Mouse (Mus musculus) olfactory bulb, adult 2 months (tissue): Measurements from ENCODE around the gene Ccn2. TPM values are rescaled to one million over a fixed set of nuclear protein-coding genes. Genes with fewer than 3 reads are reported as not detected.

ENCODE experiments used
- H3K27ac ChIP-seq: fragments of 200-500 bp; 2 replicates; pipeline ENCODE4 v1.5.1; 2012; ENCODE audit warnings: low read depth, low read length; ENCODE audit not compliant: insufficient read depth
- H3K4me1 ChIP-seq: fragments of 200-500 bp; 2 replicates; pipeline ENCODE4 v1.6.1; 2012; ENCODE audit warnings: low read length; ENCODE audit not compliant: control insufficient read depth, insufficient read depth
- H3K4me3 ChIP-seq: fragments of 200-500 bp; 2 replicates; pipeline ENCODE4 v1.5.1; 2012; ENCODE audit warnings: mild to moderate bottlenecking, low read depth, low read length, moderate library complexity; ENCODE audit not compliant: insufficient read depth
- CTCF ChIP-seq: fragments of 200-500 bp; IDR thresholded peaks from 2 replicates; pipeline ENCODE4 v1.5.1; 2012; ENCODE audit warnings: low read depth, mild to moderate bottlenecking, low read length, moderate library complexity; ENCODE audit not compliant: insufficient read depth
- POLR2A ChIP-seq: fragments of 200-500 bp; IDR thresholded peaks from 2 replicates; pipeline ENCODE4 v1.6.1; 2012; ENCODE audit warnings: mild to moderate bottlenecking, low read depth, low read length, moderate library complexity; ENCODE audit not compliant: insufficient read depth
- WGBS: fragments of 180-500 bp; shearing (Covaris S2); methylation state at CpG from one replicate; pipeline ENCODE4 v1.1.7; 2018; 5-methylcytosine and 5-hydroxymethylcytosine counted together
- polyA plus RNA-seq: library from polyadenylated mRNA; stranded (reverse); fragments of >200 nt; gene quantifications from 2 replicates; pipeline ENCODE4 v1.2.4, GENCODE M21; 2012; ENCODE audit warnings: low replicate concordance; ENCODE audit not compliant: missing spikeins, insufficient read depth, insufficient read length

Gene Ccn2
- polyA plus RNA-seq, result not detected in 2 replicates

DNA sequence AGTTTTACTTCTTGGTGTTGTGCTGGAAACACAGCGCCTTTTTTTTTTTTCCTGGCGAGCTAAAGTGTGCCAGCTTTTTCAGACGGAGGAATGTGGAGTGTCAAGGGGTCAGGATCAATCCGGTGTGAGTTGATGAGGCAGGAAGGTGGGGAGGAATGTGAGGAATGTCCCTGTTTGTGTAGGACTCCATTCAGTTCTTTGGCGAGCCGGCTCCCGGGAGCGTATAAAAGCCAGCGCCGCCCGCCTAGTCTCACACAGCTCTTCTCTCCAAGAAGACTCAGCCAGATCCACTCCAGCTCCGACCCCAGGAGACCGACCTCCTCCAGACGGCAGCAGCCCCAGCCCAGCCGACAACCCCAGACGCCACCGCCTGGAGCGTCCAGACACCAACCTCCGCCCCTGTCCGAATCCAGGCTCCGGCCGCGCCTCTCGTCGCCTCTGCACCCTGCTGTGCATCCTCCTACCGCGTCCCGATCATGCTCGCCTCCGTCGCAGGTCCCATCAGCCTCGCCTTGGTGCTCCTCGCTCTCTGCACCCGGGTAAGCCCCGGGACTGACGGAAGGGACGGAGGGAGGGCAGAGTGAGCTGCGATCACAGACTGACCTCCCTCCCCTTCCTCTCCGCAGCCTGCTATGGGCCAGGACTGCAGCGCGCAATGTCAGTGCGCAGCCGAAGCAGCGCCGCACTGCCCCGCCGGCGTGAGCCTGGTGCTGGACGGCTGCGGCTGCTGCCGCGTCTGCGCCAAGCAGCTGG, at the start of gene Ccn2:
Gene Ccn2, plus strand, starts transcription at position 193 of the 753 bp plus-strand sequence.
- H3K4me3 ChIP-seq, result peak within 1 kb of the TSS; percentile 61
- WGBS, result 2% methylated on average over 53 of the region's 53 CpGs
- peak; percentile 30 for TF ChIP-seq POLR2A
- no peak for TF ChIP-seq CTCF
- peak within 1 kb of the TSS; percentile 56 for H3K27ac ChIP-seq
- peaks cover 12% of the 10 kb centered on the region for H3K4me1 ChIP-seq

DNA sequence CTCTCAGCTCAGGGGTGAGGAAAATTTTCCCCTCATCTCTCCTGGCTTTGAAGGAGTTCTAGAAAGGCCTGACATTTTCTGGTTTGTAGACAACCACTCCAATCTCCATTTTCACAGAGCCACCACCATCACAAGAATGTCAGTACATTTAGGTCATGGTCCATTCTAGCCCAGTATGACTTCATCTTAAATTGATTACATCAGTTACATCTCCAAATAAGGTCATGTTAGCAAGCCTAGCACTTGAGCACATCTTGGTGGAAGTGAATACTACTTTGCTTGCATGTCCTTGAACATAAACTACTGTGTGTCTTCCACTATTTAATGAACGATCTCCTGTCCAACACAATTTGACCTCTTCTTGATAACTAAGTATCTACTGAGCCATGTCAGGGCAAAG, 42.4 kb upstream of the Ccn2 start:
- WGBS, result 95% methylated on average over 1 of the region's 1 CpGs
- Histone ChIP-seq H3K27ac (no peak overlapping the region), H3K4me3 (no peak overlapping the region), H3K4me1 (no peaks in the 10 kb centered on the region)
- TF ChIP-seq POLR2A (no peak), CTCF (no peak)

DNA sequence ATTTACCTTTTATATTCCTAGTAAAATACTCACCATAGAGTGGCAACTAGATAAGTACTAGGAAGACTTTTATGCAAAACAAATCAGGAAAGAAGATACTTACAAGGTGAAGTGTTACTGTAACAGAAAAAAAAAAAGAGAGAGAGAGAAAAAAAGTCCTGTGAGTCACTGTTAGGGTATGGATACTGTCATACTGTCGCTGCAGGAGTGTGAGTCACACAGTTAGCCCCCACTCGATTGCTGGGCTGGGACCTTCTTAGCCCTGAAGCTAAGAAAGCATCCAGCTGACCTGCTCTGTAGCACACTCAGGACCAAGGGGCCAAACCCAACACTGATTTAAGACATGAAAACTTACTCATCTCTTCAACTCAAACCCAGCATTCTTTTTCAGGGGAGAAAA, 41.2 kb upstream of the Ccn2 start:
- WGBS, result 32% methylated on average over 2 of the region's 2 CpGs
- H3K4me3 ChIP-seq, result no peak overlapping the region
- TF ChIP-seq POLR2A (no peak), CTCF (no peak)
- H3K27ac ChIP-seq, result no peak overlapping the region
- H3K4me1 ChIP-seq, result no peaks in the 10 kb centered on the region

DNA sequence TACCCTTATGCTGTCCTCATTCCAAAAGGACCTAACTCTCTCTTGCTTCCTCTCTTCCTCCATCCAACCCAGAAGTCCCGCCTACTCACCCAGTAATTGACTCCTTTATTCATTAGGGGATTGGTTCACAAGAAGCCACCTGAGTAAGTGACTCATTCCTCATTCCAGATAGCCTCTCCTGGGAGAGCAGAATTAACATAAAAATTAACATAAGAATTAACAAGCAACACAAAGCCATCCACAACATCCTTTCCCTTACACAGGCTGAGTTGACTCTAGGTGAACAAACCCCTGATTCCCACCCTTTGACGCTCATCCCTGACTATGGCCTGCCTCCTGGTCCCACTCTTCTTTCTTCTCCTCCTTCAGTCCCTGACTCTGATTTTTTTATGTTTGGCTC, 36.9 kb upstream of the Ccn2 start:
- H3K4me3 ChIP-seq, result no peak overlapping the region
- 86% methylated on average over 2 of the region's 2 CpGs for WGBS
- no peaks in the 10 kb centered on the region for H3K4me1 ChIP-seq
- TF ChIP-seq POLR2A, result no peak
- no peak overlapping the region for H3K27ac ChIP-seq

DNA sequence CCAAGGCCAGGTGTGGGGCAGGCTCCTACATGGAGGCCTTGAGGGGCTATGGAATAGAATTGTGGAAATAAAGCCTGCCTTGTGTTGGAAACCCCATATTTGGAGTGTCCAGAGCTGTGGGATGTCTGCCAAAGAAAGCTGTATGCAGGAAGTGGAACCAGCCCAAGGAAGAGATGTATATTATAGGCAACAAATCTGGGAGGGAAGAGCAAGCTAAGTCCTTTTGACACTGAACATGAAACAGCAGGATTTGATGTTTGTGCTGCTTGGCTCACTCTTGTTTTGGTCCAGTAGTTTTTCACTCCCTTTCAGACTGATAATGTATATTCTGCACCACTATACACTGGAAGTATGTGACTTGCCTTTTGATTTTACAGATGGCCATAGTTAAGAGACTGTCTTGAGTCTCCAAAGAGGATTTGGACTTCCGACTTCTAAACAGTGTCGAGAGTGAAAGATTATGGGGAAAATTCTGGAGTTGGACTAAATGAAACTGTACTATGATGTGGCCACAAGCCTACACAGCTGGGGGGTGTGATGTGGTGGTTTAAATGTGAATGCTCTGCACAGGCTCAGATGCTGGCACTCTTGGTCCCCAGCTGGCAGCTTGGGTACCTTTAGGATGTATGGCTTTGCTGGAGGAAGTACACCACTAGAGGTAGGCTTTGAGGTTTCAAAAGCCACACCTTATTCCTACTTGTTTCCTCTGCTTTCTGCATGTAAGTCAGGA, 25.4 kb upstream of the Ccn2 start:
- TF ChIP-seq CTCF, result no peak
- TF ChIP-seq POLR2A, result no peak
- WGBS, result 90% methylated on average over 2 of the region's 2 CpGs
- H3K4me1 ChIP-seq, result no peaks in the 10 kb centered on the region

DNA sequence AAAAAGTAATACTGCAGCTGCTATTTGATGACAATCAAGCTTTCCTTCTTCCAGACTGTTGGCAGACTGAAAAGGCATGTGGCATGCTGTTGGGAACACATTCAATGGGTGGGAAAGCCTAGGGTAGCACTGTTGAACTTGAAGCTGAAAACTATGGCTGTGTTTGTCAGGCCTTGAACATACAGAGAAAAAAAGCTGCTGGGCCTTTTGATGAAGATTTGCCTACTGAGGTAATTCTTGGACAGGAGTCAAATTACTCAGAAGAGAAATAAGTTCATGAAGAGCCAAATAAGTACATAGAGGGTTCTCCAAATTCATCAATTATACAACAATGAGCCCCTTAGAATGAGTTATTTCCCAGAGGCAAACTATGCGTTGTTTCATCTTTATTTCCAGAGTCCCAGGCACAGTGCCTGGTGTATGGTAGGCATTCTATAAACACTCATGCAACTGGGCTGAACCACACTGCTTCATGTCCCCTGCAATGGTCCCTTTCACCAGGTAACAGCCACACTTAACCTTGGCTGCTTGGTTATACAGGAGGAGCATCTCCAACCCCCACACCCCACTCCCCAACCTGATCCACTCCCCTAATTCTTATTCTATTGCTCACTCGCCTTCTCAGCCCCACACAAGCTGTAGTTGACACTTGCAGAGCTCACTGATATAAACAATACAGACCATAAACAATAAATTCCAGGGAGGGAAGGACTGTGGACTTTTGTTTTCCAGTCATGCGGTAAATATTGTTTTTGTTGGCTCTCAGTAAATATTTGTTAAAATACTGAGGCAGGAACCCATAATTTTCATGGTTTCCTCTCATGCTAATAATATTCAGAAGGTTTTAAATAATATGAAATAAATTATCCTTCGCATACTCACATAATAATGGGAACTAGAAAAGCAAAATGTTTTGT, 22.9 kb upstream of the Ccn2 start:
- H3K27ac ChIP-seq, result no peak overlapping the region
- no peak overlapping the region for H3K4me3 ChIP-seq
- WGBS, result 68% methylated on average over 4 of the region's 4 CpGs
- H3K4me1 ChIP-seq, result no peaks in the 10 kb centered on the region
- TF ChIP-seq POLR2A, result no peak
- no peak for TF ChIP-seq CTCF

More for the DNA sequence above, 25.4 kb upstream of the Ccn2 start:
- Histone ChIP-seq H3K4me3 (no peak overlapping the region), H3K27ac (no peak overlapping the region)

DNA sequence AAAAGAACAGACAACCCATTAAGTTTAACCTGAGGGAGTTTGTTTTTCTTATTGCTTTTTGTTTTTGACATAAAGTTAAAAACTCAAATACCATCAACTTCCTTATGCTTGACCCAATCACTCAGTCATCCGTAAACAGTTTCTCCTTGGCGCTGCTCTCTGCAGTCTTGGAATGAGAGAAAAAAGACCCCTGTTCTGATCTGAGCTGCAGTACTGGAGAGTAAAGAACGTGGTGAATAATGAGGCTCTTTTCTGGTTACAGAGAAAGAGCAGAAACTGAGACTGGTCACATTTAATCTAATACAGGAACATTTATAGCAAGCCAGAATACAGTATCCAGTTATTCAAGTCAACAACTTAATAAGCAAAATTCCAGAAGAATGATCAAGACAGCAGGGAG, 21.8 kb upstream of the Ccn2 start:
- H3K27ac ChIP-seq, result no peak overlapping the region
- 60% methylated on average over 3 of the region's 3 CpGs for WGBS
- no peak overlapping the region for H3K4me3 ChIP-seq
- no peak for TF ChIP-seq CTCF
- no peak for TF ChIP-seq POLR2A
- H3K4me1 ChIP-seq, result no peaks in the 10 kb centered on the region

DNA sequence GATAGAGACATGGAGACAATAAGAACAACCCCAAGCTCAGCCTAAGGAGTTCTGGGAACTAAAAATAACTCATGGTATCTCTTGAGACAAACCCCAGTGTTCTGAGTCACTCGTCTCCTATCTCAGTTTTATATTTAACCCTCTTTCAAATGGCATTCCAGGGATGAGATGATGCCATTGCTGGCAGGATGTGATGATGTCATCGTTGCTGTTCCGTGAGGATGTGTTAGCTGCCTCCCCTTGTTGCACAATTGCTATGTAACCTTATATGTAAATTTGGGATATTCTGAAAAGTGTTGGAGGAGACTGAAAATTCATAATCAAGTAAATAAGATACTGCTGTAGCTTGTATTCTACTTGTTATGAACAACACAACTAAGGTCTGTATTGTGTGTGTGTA, 14.2 kb upstream of the Ccn2 start:
- TF ChIP-seq POLR2A (no peak), CTCF (no peak)
- no peak overlapping the region for H3K27ac ChIP-seq
- no peak overlapping the region for H3K4me3 ChIP-seq
- WGBS, result 48% methylated on average over 3 of the region's 3 CpGs
- H3K4me1 ChIP-seq, result no peaks in the 10 kb centered on the region
